Mouse (Mus musculus) liver, embryonic 14.5 days (tissue): ENCODE measurements around the gene Mss51. TPM values are rescaled to one million over a fixed set of nuclear protein-coding genes. Genes with fewer than 3 reads are reported as not detected.

Experiments
- ATAC-seq: fragments of 200-750 bp; cut with Nextera tagmentation; 2 replicates; pipeline ENCODE4 v1.8.0; 2017; ENCODE audit warnings: moderate number of reproducible peaks, mild to moderate bottlenecking, moderate library complexity; ENCODE audit not compliant: insufficient read depth
- DNase-seq, 3 experiments: peaks; one replicate each; pipeline ENCODE4 v3.0.0-alpha.2; 2012 to 2013; ENCODE audit warnings: low read depth in 3 of 3, low spot score in 3 of 3
- H3K27ac ChIP-seq: fragments of 300-500 bp; sonication (generic); 2 replicates; pipeline ENCODE4 v1.5.1; 2014; ENCODE audit warnings: moderate library complexity, mild to moderate bottlenecking, control low read depth, inconsistent platforms
- H3K27me3 ChIP-seq: fragments of 300-500 bp; sonication (generic); 2 replicates; pipeline ENCODE4 v1.6.1; 2014; ENCODE audit warnings: mild to moderate bottlenecking, low read length, moderate library complexity; ENCODE audit not compliant: control insufficient read depth, insufficient read depth
- H3K36me3 ChIP-seq: fragments of 300-500 bp; sonication (generic); replicated peaks from 2 replicates; pipeline ENCODE4 v1.6.1; 2014; ENCODE audit warnings: low read depth; ENCODE audit not compliant: control insufficient read depth, insufficient read depth
- H3K4me1 ChIP-seq, 2 experiments: fragments of 200-500 bp in 1 of 2; fragments of 300-500 bp in 1 of 2; sonication (generic) in 1 of 2; replicated peaks; 2 replicates each; pipeline ENCODE4 v1.6.1; 2012 to 2014; ENCODE audit warnings: antibody characterized with exemption in 1 of 2, inconsistent platforms in 1 of 2, low read length in 1 of 2; ENCODE audit not compliant: control insufficient read depth in 2 of 2, insufficient read depth in 2 of 2
- H3K4me2 ChIP-seq: fragments of 300-500 bp; sonication (generic); 2 replicates; pipeline ENCODE4 v1.6.1; 2014; ENCODE audit warnings: low read depth, mild to moderate bottlenecking, control low read depth, moderate library complexity
- H3K4me3 ChIP-seq, 2 experiments: fragments of 200-500 bp in 1 of 2; fragments of 300-500 bp in 1 of 2; sonication (generic) in 1 of 2; 2 replicates each; pipeline ENCODE4 v1.5.1; 2012 to 2014; ENCODE audit warnings: low read depth in 2 of 2, low read length in 2 of 2, mild to moderate bottlenecking in 2 of 2, control low read depth in 1 of 2, inconsistent platforms in 1 of 2, moderate library complexity in 1 of 2; ENCODE audit not compliant: insufficient read depth in 1 of 2
- H3K9ac ChIP-seq: fragments of 300-500 bp; sonication (generic); replicated peaks from 2 replicates; pipeline ENCODE4 v1.6.1; 2014; ENCODE audit warnings: mild to moderate bottlenecking, control low read depth, moderate library complexity
- H3K9me3 ChIP-seq: fragments of 300-500 bp; sonication (generic); 2 replicates; pipeline ENCODE4 v1.6.1; 2016; ENCODE audit warnings: low read length, mixed read lengths; ENCODE audit not compliant: control insufficient read depth
- CTCF ChIP-seq: IDR thresholded peaks from 2 replicates; pipeline ENCODE4 v1.5.1; 2016; ENCODE audit warnings: antibody characterized with exemption, low read depth, control low read depth
- EP300 ChIP-seq: IDR thresholded peaks from 2 replicates; pipeline ENCODE4 v1.6.1; 2016; ENCODE audit warnings: antibody characterized with exemption, low read depth
- WGBS: fragments of 180-500 bp; shearing (Covaris S2); extraction: QIAGEN DNeasy Blood & Tissue Kit; methylation state at CpG from one replicate; pipeline ENCODE4 v1.1.7; 2014; ENCODE audit not compliant: insufficient replicate concordance; 5-methylcytosine and 5-hydroxymethylcytosine counted together
- polyA plus RNA-seq, 2 experiments: library from polyadenylated mRNA; depleted of rRNA in 1 of 2; stranded (reverse) in 1 of 2; unstranded in 1 of 2; fragments of >200 nt; fragmentation: Nextera tagmentation in 1 of 2; extraction: Ambion mirVana in 1 of 2; gene quantifications; 2 replicates each; pipeline versions ENCODE4 v1.2.1 to v1.2.3; 2012 to 2014

Gene Mss51
- polyA plus RNA-seq, 2 experiments = 0.67 to 1.6 TPM

GRCm38 (mm10) chr14:20478385-20478784 is 18.3 kb downstream of the Mss51 start:
- WGBS = 14% methylated on average over 3 of the region's 3 CpGs
- Histone ChIP-seq H3K36me3 (peaks cover 2% of the 10 kb centered on the region; the same call in 1 of the 2 replicates), H3K4me2 (peak overlapping the region; percentile 81), H3K9ac (peak overlapping the region; percentile 87), H3K9me3 (no peaks in the 10 kb centered on the region), H3K27ac (peak overlapping the region; percentile 93), H3K4me3 (peak overlapping the region; percentile 76 to 93), H3K27me3 (no peaks in the 10 kb centered on the region), H3K4me1 (peaks cover 20 to 24% of the 10 kb centered on the region in 2 experiments)
- DNase-seq (no peak), ATAC-seq (peak; percentile 29; the same call in 1 of the 2 replicates)
- TF ChIP-seq CTCF = no peak
- TF ChIP-seq EP300 = no peak

- Histone ChIP-seq H3K9me3 (no peaks in the 10 kb centered on the region), H3K36me3 (peaks cover 4% of the 10 kb centered on the region), H3K4me1 (peaks cover 20 to 24% of the 10 kb centered on the region in 2 experiments), H3K9ac (peak overlapping the region; percentile 35; the same call in 1 of the 2 replicates), H3K4me3 (peak overlapping the region; percentile 5 to 21; a peak in 2 of 4 replicates), H3K27me3 (no peaks in the 10 kb centered on the region), H3K27ac (peak overlapping the region; percentile 12), H3K4me2 (peak overlapping the region; percentile 41)
- no peak for TF ChIP-seq EP300
- no peak for TF ChIP-seq CTCF
- WGBS = 65% methylated on average over 4 of the region's 4 CpGs
- ATAC-seq = no peak
- DNase-seq = no peak
Observed at GRCm38 (mm10) chr14:20477261-20478025, 19.3 kb downstream of the Mss51 start.

- Histone ChIP-seq H3K4me3 (no peak overlapping the region), H3K4me2 (no peak overlapping the region), H3K4me1 (no peaks in the 10 kb centered on the region), H3K9me3 (no peaks in the 10 kb centered on the region), H3K9ac (no peak overlapping the region), H3K27ac (no peak overlapping the region), H3K27me3 (no peaks in the 10 kb centered on the region), H3K36me3 (peaks cover 85% of the 10 kb centered on the region)
- DNase-seq (no peak), ATAC-seq (no peak)
- WGBS = 85% methylated on average over 14 of the region's 14 CpGs
- TF ChIP-seq CTCF (no peak), EP300 (no peak)
Observed at GRCm38 (mm10) chr14:20460216-20460615, 36.5 kb downstream of the Mss51 start.

GRCm38 (mm10) chr14:20458378-20458777 is 38.3 kb downstream of the Mss51 start:
- WGBS = 88% methylated on average over 9 of the region's 9 CpGs
- Histone ChIP-seq H3K4me1 (no peaks in the 10 kb centered on the region), H3K36me3 (peaks cover 71% of the 10 kb centered on the region)

GRCm38 (mm10) chr14:20452929-20453328 is 43.8 kb downstream of the Mss51 start:
- H3K9me3 ChIP-seq = no peaks in the 10 kb centered on the region
- TF ChIP-seq CTCF = no peak
- TF ChIP-seq EP300 = no peak
- DNase-seq (no peak), ATAC-seq (no peak)
- H3K9ac ChIP-seq = no peak overlapping the region
- H3K27me3 ChIP-seq = no peaks in the 10 kb centered on the region
- WGBS = 78% methylated on average over 5 of the region's 5 CpGs
- no peak overlapping the region for H3K4me3 ChIP-seq
- no peak overlapping the region for H3K4me2 ChIP-seq
- no peak overlapping the region for H3K27ac ChIP-seq
- peaks cover 2 to 8% of the 10 kb centered on the region in 2 experiments; a peak in 3 of 4 replicates for H3K4me1 ChIP-seq
- H3K36me3 ChIP-seq = peaks cover 20% of the 10 kb centered on the region

More at GRCm38 (mm10) chr14:20458378-20458777, 38.3 kb downstream of the Mss51 start:
- H3K9me3 ChIP-seq = no peaks in the 10 kb centered on the region
- H3K27ac ChIP-seq = no peak overlapping the region
- ATAC-seq = no peak
- H3K27me3 ChIP-seq = no peaks in the 10 kb centered on the region
- DNase-seq = no peak
- H3K9ac ChIP-seq = no peak overlapping the region
- H3K4me3 ChIP-seq = no peak overlapping the region
- TF ChIP-seq EP300 (no peak), CTCF (no peak)
- H3K4me2 ChIP-seq = no peak overlapping the region
